Mouse (Mus musculus): ENCODE data around the gene Pfkl.
"Not testable (repeated sequence)": the region's sequence is repeated elsewhere in the genome, so short reads cannot be mapped to it uniquely, and the experiment has no call there.

Gene Pfkl

DNA sequence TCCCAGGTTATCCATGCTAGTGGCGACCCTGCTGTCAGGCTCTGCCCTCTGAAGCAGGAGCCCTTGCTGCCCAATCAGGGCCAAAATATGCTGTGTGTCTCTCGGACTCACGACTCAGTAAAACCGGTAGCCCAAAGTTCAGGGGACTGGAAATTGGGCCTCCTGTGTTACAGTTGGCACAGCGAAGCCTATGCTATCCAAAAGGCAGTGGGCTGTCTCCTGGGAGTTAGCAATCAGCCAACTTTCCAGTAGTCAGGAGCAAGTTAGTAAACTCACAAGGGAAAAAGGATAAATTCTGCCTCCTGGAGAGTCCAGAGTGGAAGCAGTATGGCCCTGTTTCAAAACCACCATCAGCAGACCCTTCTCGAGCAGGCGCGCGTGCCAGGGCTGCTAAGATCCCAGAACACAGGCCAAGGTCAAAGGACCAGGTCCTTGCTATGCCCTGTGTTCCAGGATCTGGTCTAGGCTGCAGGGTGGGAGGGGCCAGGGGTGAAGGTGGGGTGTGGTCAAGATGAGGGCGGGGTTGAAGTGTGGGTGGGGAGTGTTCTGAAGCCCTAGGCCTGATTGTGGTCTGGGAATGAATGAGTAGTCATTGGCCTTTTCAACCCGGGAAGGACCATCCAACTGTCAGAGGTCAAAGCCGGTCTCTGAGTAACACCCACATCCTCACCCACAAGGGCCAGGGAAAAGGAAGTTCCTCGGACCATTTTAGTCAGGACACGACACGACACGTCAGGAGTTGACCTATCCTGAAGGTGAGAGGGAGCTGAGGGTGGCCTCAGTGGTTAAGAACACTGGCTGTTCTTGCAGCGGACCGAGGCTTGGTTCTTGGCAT, 3.0 kb upstream of the Pfkl start:
- no peak for DNase-seq (ENCODE audit: low spot score)

DNA sequence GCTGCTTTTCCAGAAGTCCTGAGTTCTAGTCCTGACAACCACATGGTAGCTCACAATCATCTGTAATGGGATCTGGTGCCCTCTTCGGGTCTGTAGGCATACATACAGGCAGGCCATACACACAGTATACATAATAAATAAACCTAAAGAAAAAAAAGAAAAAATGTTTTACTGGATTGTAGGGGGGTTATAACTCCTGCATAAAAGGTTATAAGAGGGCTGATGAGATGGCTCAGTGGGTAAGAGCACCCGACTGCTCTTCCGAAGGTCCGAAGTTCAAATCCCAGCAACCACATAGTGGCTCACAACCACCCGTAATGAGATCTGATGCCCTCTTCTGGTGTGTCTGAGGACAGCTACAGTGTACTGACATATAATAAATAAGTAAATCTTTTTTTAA, 1.2 kb upstream of the Pfkl start:
- not testable (repeated sequence) for DNase-seq (ENCODE audit: low spot score)

GRCm38 (mm10) chr10:78010335-78010734, 452 bp upstream of the Pfkl start:
- peak; percentile 31 for DNase-seq (ENCODE audit: low spot score)

- peak; percentile 97 for DNase-seq (ENCODE audit: low spot score)
These were observed 519 bp downstream of the Pfkl start for GRCm38 (mm10) chr10:78009184-78009944.

DNA sequence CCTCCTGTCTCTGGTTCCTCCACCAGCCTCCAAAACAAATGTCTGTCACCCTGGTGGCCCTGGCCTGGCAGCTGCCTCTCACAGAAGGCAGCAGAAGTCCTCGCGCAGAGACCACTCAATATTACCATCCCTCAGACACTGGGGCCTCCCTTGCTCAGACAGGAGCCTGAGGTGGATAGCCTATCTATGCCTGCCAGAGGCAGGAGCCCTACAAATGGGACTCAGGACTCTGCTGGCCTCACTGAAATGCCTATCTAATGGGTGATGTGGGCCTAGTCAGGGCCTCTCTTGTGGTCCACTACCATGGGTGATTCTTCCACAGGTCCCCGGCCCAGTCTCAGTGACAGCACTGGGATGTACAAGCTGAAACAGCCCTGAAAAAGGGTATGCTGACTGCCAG, 1.7 kb downstream of the Pfkl start:
- DNase-seq (ENCODE audit: low spot score): no peak

DNA sequence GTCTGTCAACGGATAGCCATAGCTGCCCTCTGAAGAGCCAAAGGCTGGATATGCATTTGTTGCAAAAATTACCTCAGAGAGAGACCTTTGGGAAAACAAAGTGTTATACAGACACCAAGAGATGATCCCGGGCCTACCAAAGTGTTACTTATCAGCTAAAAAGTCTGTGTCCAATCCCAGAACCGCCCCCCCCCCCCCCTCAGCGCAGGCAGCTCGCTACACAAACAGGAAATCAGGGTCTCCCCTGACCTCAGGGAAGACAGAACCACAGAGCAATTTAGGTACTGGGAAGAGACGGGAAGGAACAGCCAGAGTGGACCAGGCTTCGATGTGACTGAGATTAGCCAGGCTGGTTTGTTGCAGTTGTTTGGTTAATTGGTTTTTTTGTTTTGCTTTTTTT, 2.7 kb downstream of the Pfkl start:
- DNase-seq (ENCODE audit: low spot score): no peak

- DNase-seq (ENCODE audit: low spot score): no peak
These were observed 4.0 kb downstream of the Pfkl start for GRCm38 (mm10) chr10:78005791-78006438.

- no peak for DNase-seq (ENCODE audit: low spot score)
These were observed 5.3 kb downstream of the Pfkl start for GRCm38 (mm10) chr10:78004479-78005100.

DNA sequence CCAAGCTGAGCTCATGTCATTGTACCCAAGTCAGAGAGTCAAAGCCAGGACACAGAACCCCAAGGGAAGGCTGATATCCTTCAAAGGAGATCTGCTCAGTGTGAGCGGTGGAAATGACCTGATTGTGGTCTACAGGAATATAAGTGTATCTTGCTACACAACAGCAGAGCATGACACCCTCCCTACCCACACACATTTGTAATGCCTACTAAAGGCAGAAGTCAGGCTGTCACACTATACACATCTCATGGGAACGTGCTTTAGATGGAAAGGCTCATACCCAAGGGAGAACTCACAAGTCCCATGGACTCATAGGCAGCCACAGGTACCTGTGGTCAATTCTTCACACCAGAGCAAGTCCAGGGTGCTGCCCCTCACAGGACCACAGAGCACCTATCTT, 7.6 kb downstream of the Pfkl start:
- no peak for DNase-seq (ENCODE audit: low spot score)

GRCm38 (mm10) chr10:78001796-78002195, 8.1 kb downstream of the Pfkl start:
- no peak for DNase-seq (ENCODE audit: low spot score)

- DNase-seq (ENCODE audit: low spot score): no peak
These were observed 9.7 kb downstream of the Pfkl start for GRCm38 (mm10) chr10:78000200-78000599.

- no peak for DNase-seq (ENCODE audit: low spot score)
These were observed 14.2 kb downstream of the Pfkl start for GRCm38 (mm10) chr10:77995639-77996038.

GRCm38 (mm10) chr10:77985775-77986174, 24.1 kb downstream of the Pfkl start:
- DNase-seq (ENCODE audit: low spot score): no peak

GRCm38 (mm10) chr10:77984660-77985059, 25.2 kb downstream of the Pfkl start:
- peak; percentile 89 for DNase-seq (ENCODE audit: low spot score)

GRCm38 (mm10) chr10:77978351-77979350, 31.2 kb downstream of the Pfkl start, which contains the start of gene 1810043G02Rik:
TSS of gene 1810043G02Rik (plus strand) at chr10:77978524.
- peak; percentile 99 for DNase-seq (ENCODE audit: low spot score)

GRCm38 (mm10) chr10:77976458-77977150, 33.3 kb downstream of the Pfkl start:
- no peak for DNase-seq (ENCODE audit: low spot score)

DNA sequence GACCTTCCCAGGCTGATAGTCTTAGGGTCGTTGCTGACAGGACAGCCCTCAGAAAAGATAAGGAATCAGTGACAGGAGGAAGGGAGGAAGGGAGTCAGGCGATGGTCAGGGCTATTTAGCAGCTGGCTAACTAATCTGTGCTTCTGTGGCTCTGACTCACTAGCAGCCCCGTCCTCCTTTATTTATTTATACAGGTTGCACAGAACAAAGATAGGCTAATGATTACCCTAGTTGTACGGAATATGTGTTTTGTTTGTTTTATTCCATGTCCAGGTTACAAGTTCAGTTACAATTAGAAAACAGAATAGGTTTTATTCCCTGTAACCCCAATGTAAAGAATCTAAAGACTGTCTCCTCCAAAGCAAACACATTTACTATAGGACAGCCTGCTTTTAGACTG, 34.2 kb downstream of the Pfkl start:
- no peak for DNase-seq (ENCODE audit: low spot score)

GRCm38 (mm10) chr10:77974811-77975210, 35.1 kb downstream of the Pfkl start:
- DNase-seq (ENCODE audit: low spot score): no peak

DNA sequence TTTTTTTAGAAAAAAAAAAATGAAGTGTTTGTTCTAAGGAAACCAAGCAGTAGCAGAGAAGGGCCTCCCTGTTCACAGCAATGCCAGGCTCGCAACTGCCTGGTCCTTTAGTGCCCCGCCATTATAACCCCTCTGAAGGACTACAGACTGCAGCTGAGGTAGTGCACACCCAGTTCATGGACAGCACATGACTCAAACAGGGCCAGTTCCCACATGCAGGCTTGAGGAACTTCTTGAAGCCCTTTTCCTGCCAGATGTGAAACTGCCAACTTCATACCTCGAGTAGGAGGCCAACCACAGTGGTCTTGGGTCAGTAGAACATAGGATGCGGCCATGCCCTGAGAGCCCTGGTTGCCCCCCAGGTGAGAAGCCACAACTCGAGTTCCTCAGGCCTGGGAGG, 35.6 kb downstream of the Pfkl start:
- DNase-seq (ENCODE audit: low spot score): no peak
